ENCODE assay signal across 8 mouse cellular contexts in the genomic region with DNA sequence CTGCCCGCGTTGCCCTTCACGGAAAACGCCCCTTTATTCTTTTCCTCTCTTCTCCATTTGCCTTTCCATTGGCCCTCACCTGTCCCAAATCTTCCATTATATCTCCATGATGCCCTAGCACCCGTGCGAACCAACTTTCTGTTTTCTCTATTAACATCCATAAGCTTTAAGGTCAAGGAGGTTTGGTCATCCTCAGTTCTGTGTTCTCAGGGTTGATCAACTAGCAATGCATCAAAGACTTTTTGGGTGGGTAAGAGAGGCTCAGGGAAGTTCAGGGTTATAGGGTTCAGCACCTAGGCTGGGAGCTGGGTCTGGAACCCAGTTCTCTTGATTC. TPM values are rescaled to one million over a fixed set of nuclear protein-coding genes. Genes with fewer than 3 reads are reported as not detected.
DNase-seq lines count a peak whose midpoint lies in the region; ATAC-seq and TF ChIP-seq lines count a peak whose summit lies in the region.

Gene Sept3, plus strand, starts transcription at position 301 of the 334 bp plus-strand sequence.

- DNase-seq in cerebellum, adult 2 months, result no peak
- DNase-seq in cerebellum, adult 9-10 months, result no peak
- no peak for DNase-seq in neural tube, embryonic 11.5 days (ENCODE audit: low spot score)
- DNase-seq in neural tube, embryonic 10.5 days (ENCODE audit: extremely low spot score, low spot score), result no peak
- DNase-seq in limb, embryonic 14.5 days (ENCODE audit: low spot score), result no peak
- no peak for DNase-seq in natural killer cell, adult 2 months (ENCODE audit: low spot score in 2 of 2)
- DNase-seq in cerebellum, adult 8-10 months, result no peak
- DNase-seq in thymus, adult 18-20 months, result no peak

- 0 out of 2 replicates have a peak, but pooled peaks cover 2% of the 10 kb centered on the region for H3K36me3 ChIP-seq in neural tube, embryonic 11.5 days (ENCODE audit: control insufficient read depth, insufficient read depth, low read length)
- no peaks in the 10 kb centered on the region for H3K36me3 ChIP-seq in limb, embryonic 14.5 days (ENCODE audit: control insufficient read depth, insufficient read depth, low read length)

- peak within 1 kb of the TSS; percentile 93 for H3K4me3 ChIP-seq in cerebellum, adult 2 months (replicated peaks; ENCODE audit: insufficient read depth, low read depth, low read length)
- H3K4me3 ChIP-seq in neural tube, embryonic 11.5 days (ENCODE audit: low read depth, low read length), result peak within 1 kb of the TSS; percentile 72
- H3K4me3 ChIP-seq in limb, embryonic 14.5 days (replicated peaks; ENCODE audit: low read length), result peak within 1 kb of the TSS; percentile 61

- no peak for TF ChIP-seq POLR2A in cerebellum, adult 2 months (IDR thresholded peaks at IDR 0.05; ENCODE audit: borderline replicate concordance, insufficient read depth, low read length)
- TF ChIP-seq POLR2A in limb, embryonic 14.5 days (IDR thresholded peaks at IDR 0.05; ENCODE audit: borderline replicate concordance, extremely low read depth, insufficient read depth, insufficient read length), result no peak

- no peak for TF ChIP-seq CTCF in cerebellum, adult 2 months (IDR thresholded peaks at IDR 0.05; ENCODE audit: borderline replicate concordance, insufficient read depth, low read depth, low read length)

- H3K9me3 ChIP-seq in neural tube, embryonic 11.5 days (ENCODE audit: control insufficient read depth, low read length), result no peaks in the 10 kb centered on the region
- no peaks in the 10 kb centered on the region for H3K9me3 ChIP-seq in limb, embryonic 14.5 days (ENCODE audit: control insufficient read depth, low read length)

- no peak for ATAC-seq in neural tube, embryonic 11.5 days (ENCODE audit: insufficient read depth, low FRiP score, low TSS enrichment)
- no peak for ATAC-seq in limb, embryonic 14.5 days (ENCODE audit: low FRiP score, low read depth)

- peaks cover 64% of the 10 kb centered on the region for H3K4me1 ChIP-seq in cerebellum, adult 2 months (ENCODE audit: control insufficient read depth, insufficient read depth, low read length)
- peaks cover 16% of the 10 kb centered on the region for H3K4me1 ChIP-seq in neural tube, embryonic 11.5 days (ENCODE audit: control insufficient read depth, insufficient read depth, low read length)
- peaks cover 9% of the 10 kb centered on the region for H3K4me1 ChIP-seq in limb, embryonic 14.5 days (ENCODE audit: control insufficient read depth, insufficient read depth, low read length)

- H3K9ac ChIP-seq in neural tube, embryonic 11.5 days (ENCODE audit: low read length), result peak within 1 kb of the TSS; percentile 92
- peak within 1 kb of the TSS; percentile 73 for H3K9ac ChIP-seq in limb, embryonic 14.5 days (ENCODE audit: low read depth, low read length, severe bottlenecking)

- H3K27me3 ChIP-seq in cerebellum, adult 2 months (ENCODE audit: control insufficient read depth, insufficient read depth, low read length), result no peaks in the 10 kb centered on the region
- H3K27me3 ChIP-seq in neural tube, embryonic 11.5 days (ENCODE audit: control insufficient read depth, insufficient read depth, low read length), result peaks cover 12% of the 10 kb centered on the region
- H3K27me3 ChIP-seq in limb, embryonic 14.5 days (ENCODE audit: control insufficient read depth, insufficient read depth, low read length), result peaks cover 17% of the 10 kb centered on the region

- peak within 1 kb of the TSS; percentile 93 for H3K4me2 ChIP-seq in neural tube, embryonic 11.5 days (ENCODE audit: low read depth)
- peak within 1 kb of the TSS; percentile 97 for H3K4me2 ChIP-seq in limb, embryonic 14.5 days (replicated peaks; ENCODE audit: low read depth, low read length, severe bottlenecking)

- 19% methylated on average over 6 of the region's 6 CpGs for WGBS in cerebellum, adult 2 months
- 40% methylated on average over 6 of the region's 6 CpGs for WGBS in neural tube, embryonic 11.5 days
- WGBS in limb, embryonic 14.5 days, result 30% methylated on average over 6 of the region's 6 CpGs

- peak within 1 kb of the TSS; percentile 93 for H3K27ac ChIP-seq in cerebellum, adult 2 months (ENCODE audit: insufficient read depth, low read length)
- H3K27ac ChIP-seq in neural tube, embryonic 11.5 days (ENCODE audit: low read depth, low read length), result peak within 1 kb of the TSS; percentile 96
- H3K27ac ChIP-seq in limb, embryonic 14.5 days (replicated peaks; ENCODE audit: low read depth, low read length), result 0 out of 2 replicates have a peak within 1 kb of the TSS, but pooled peaks have one; percentile 19

RNA-seq across cellular contexts. Expression of gene Sept3, which starts in this region (rescaled TPM):
- 306 and 367 TPM in 2 replicates for polyA plus RNA-seq in cerebellum, adult 2 months (2012; rRNA removed)
- 141 and 142 TPM in 2 replicates for polyA plus RNA-seq in neural tube, embryonic 11.5 days (2014; fragmentation: Nextera tagmentation; extraction: Ambion mirVana)
- polyA plus RNA-seq in limb, embryonic 14.5 days (2012; rRNA removed), result 23.7 and 26.6 TPM in 2 replicates
- 12.0 and 13.3 TPM in 2 replicates for polyA plus RNA-seq in limb, embryonic 14.5 days (2014; fragmentation: Nextera tagmentation; extraction: Ambion mirVana)

Comparison
In these comparisons a context has a peak if more than half of its experiments do, and no peak if none do; other contexts are left out.
1. H3K27ac ChIP-seq: peak in every context shown above with its lines; median percentile 96 in neural tube, embryonic 11.5 days; 93 in cerebellum, adult 2 months; 19 in limb, embryonic 14.5 days.